Mouse (Mus musculus) liver, embryonic 14.5 days (tissue): Measurements from ENCODE around the gene Angptl8.

Source experiments
- CTCF ChIP-seq: IDR thresholded peaks from 2 replicates; pipeline ENCODE4 v1.5.1; 2016; ENCODE audit warnings: antibody characterized with exemption, low read depth, control low read depth
- EP300 ChIP-seq: IDR thresholded peaks from 2 replicates; pipeline ENCODE4 v1.6.1; 2016; ENCODE audit warnings: antibody characterized with exemption, low read depth

DNA sequence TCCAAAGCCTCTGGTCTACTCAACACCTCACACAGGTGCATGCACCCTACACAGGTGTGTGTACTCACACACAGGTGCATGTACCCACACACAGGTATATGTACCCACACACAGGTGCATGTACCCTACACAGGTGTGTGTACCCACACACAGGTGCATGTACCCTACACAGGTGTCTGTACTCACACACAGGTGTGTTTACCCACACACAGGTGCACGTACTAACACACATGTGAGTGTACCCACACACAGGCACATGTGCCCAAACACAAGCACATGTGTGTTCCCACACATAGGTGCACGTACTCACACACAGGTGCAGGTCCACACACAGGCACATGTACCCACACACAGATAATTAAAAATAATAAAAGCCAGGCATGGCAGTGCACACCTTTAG is 2.4 kb downstream of the Angptl8 start:
- no peak for TF ChIP-seq CTCF
- TF ChIP-seq EP300, result no peak
